Mouse (Mus musculus): ENCODE results near the gene Ppp1r26. TPM values are rescaled to one million over a fixed set of nuclear protein-coding genes. Genes with fewer than 3 reads are reported as not detected.
"Not testable (repeated sequence)": the region's sequence is repeated elsewhere in the genome, so short reads cannot be mapped to it uniquely, and the experiment has no call there.

The Ppp1r26 gene
- total RNA-seq, 2 experiments from 2014 or later, result 1.1 to 1.9 TPM

GRCm38 (mm10) chr2:28445082-28445481 lies 1.5 kb upstream of the Ppp1r26 start:
- ATAC-seq (replicated peaks; ENCODE audit: poor library complexity), result no peak

GRCm38 (mm10) chr2:28446181-28446514 lies 452 bp upstream of the Ppp1r26 start:
- no peak for ATAC-seq (replicated peaks; ENCODE audit: poor library complexity)

GRCm38 (mm10) chr2:28447315-28447670 lies 693 bp downstream of the Ppp1r26 start:
- no peak for ATAC-seq (replicated peaks; ENCODE audit: poor library complexity)

GRCm38 (mm10) chr2:28451663-28452062 lies 5.1 kb downstream of the Ppp1r26 start:
- ATAC-seq (replicated peaks; ENCODE audit: poor library complexity), result no peak

- ATAC-seq (replicated peaks; ENCODE audit: poor library complexity), result no peak
These were observed 6.9 kb downstream of the Ppp1r26 start for GRCm38 (mm10) chr2:28453539-28453938.

GRCm38 (mm10) chr2:28456616-28457015 lies 10.0 kb downstream of the Ppp1r26 start:
- ATAC-seq (replicated peaks; ENCODE audit: poor library complexity), result no peak

GRCm38 (mm10) chr2:28463919-28464318 lies 17.3 kb downstream of the Ppp1r26 start:
- peak; percentile 62 for ATAC-seq (replicated peaks; ENCODE audit: poor library complexity)

GRCm38 (mm10) chr2:28464919-28465318 lies 18.3 kb downstream of the Ppp1r26 start:
- ATAC-seq (replicated peaks; ENCODE audit: poor library complexity), result no peak

- ATAC-seq (replicated peaks; ENCODE audit: poor library complexity), result peak; percentile 58; the same call in 1 of the 2 replicates
These were observed 19.4 kb downstream of the Ppp1r26 start, which contains the start of gene 1700007K13Rik for GRCm38 (mm10) chr2:28465836-28466518. Gene 1700007K13Rik, minus strand, starts transcription at chr2:28466332.

GRCm38 (mm10) chr2:28467860-28468485 lies 21.4 kb downstream of the Ppp1r26 start, which contains the start of gene Mrps2:
Gene Mrps2, plus strand, starts transcription at chr2:28468066.
- peak; percentile 96 for ATAC-seq (replicated peaks; ENCODE audit: poor library complexity)

GRCm38 (mm10) chr2:28468486-28469225 lies 22.1 kb downstream of the Ppp1r26 start:
- ATAC-seq (replicated peaks; ENCODE audit: poor library complexity), result no peak

GRCm38 (mm10) chr2:28469461-28469860 lies 22.9 kb downstream of the Ppp1r26 start:
- ATAC-seq (replicated peaks; ENCODE audit: poor library complexity), result no peak

- no peak for ATAC-seq (replicated peaks; ENCODE audit: poor library complexity)
These were observed 24.0 kb downstream of the Ppp1r26 start for GRCm38 (mm10) chr2:28470591-28470990.

- not testable (repeated sequence) for ATAC-seq (replicated peaks; ENCODE audit: poor library complexity)
These were observed 25.4 kb downstream of the Ppp1r26 start for GRCm38 (mm10) chr2:28472011-28472410.

GRCm38 (mm10) chr2:28477993-28478392 lies 31.4 kb downstream of the Ppp1r26 start:
- ATAC-seq (replicated peaks; ENCODE audit: poor library complexity), result not testable (repeated sequence)

- ATAC-seq (replicated peaks; ENCODE audit: poor library complexity), result no peak
These were observed 32.9 kb downstream of the Ppp1r26 start for GRCm38 (mm10) chr2:28479208-28480204.

- no peak for ATAC-seq (replicated peaks; ENCODE audit: poor library complexity)
These were observed 37.3 kb downstream of the Ppp1r26 start for GRCm38 (mm10) chr2:28483861-28484260.

GRCm38 (mm10) chr2:28494521-28494920 lies 47.9 kb downstream of the Ppp1r26 start:
- ATAC-seq (replicated peaks; ENCODE audit: poor library complexity), result no peak

- peak; percentile 84 for ATAC-seq (replicated peaks; ENCODE audit: poor library complexity)
These were observed 48.7 kb downstream of the Ppp1r26 start for GRCm38 (mm10) chr2:28495207-28495756.
